Mouse (Mus musculus) erythroblast, embryonic 14.5 days (primary cell): Measurements from ENCODE around the gene Rxrg.

Source experiments
- GATA1 ChIP-seq: IDR thresholded peaks from 2 replicates; pipeline ENCODE4 v1.6.1; 2012; ENCODE audit warnings: low read length, inconsistent platforms, mixed read lengths
- TAL1 ChIP-seq: IDR thresholded peaks from 3 replicates; pipeline ENCODE4 v1.6.1; 2012; ENCODE audit warnings: low read length, inconsistent platforms, mixed read lengths

DNA sequence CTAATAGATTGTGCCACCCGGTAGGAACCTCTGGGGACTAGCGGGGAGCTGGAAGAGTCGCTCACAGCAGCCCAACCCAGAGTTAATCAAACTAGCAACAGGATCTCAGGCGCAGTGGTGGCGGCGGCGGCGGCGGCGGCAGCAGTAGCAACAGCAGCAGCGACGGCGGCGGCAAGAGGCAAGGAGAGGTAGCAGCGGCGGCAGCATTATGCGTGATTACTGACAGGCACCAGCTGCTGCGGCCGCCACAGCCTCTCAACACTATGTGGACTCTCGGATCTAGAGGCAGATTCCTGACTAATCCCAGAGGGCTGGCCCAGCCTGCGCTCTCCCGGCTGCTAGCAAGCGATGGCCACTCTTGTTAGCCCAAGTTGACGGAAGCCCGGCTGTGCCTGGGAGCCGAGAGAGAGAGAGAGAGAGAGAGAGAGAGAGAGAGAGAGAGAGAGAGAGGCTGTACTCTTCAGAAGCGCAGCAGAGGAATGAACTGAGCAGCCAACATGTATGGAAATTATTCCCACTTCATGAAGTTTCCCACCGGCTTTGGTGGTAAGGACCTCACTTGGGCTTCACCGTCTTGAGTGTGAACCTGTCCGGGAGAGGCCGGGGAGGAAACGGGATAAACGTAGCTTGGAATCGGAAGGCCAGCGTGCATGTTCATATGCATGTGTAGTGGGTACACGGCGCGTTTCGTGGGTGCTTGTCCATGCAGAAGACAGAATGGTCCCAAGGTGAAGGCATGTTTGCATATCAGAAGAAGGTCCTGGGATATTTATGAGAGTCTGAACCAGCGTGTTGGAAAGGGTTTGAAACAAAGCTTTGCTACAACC lies at the start of gene Rxrg:
- no peak for TF ChIP-seq GATA1
- no peak for TF ChIP-seq TAL1
